Mouse (Mus musculus): ENCODE measurements at regions not wholly inside any gene's neighbourhood (a gene's known extent, or its start where the extent isn't known, plus 50 kb on each side); places are given as distances from the start of the nearest gene placed in this dataset.

- Histone ChIP-seq H3K4me1 (ENCODE audit: insufficient read depth, low read depth, low read length) (no peaks in the 10 kb centered on the region), H3K9me3 (replicated peaks) (no peaks in the 10 kb centered on the region), H3K4me3 (ENCODE audit: low read depth, low read length) (no peak overlapping the region), H3K36me3 (replicated peaks) (no peaks in the 10 kb centered on the region), H3K27me3 (ENCODE audit: insufficient read depth, low read length) (no peaks in the 10 kb centered on the region)
- TF ChIP-seq CTCF (IDR thresholded peaks at IDR 0.05; ENCODE audit: low read depth, low read length) (no peak), GATA2 (IDR thresholded peaks at IDR 0.05; ENCODE audit: borderline replicate concordance, low read depth, low read length) (no peak), POLR2AphosphoS5 (IDR thresholded peaks at IDR 0.05; ENCODE audit: insufficient replicate concordance, low read depth, low read length) (no peak), TAL1 (conservative IDR thresholded peaks at IDR 0.05; ENCODE audit: low read depth, low read length) (no peak), GATA1 (IDR thresholded peaks at IDR 0.05; ENCODE audit: borderline replicate concordance, low read length) (no peak)
- ATAC-seq (ENCODE audit: extremely low read depth, insufficient number of reproducible peaks, low FRiP score, poor library complexity, severe bottlenecking) (no peak), DNase-seq (ENCODE audit: low spot score) (no peak)
Measured at GRCm38 (mm10) chr10:38147421-38147820, 674.2 kb downstream of the Rfpl4b start.

GRCm38 (mm10) chr10:38139196-38139595 lies 682.4 kb downstream of the Rfpl4b start:
- H3K36me3 ChIP-seq (replicated peaks), result no peaks in the 10 kb centered on the region
- no peaks in the 10 kb centered on the region for H3K27me3 ChIP-seq (ENCODE audit: insufficient read depth, low read length)
- TF ChIP-seq CTCF (IDR thresholded peaks at IDR 0.05; ENCODE audit: low read depth, low read length), result no peak
- TF ChIP-seq GATA1 (IDR thresholded peaks at IDR 0.05; ENCODE audit: borderline replicate concordance, low read length), result no peak
- TF ChIP-seq GATA2 (IDR thresholded peaks at IDR 0.05; ENCODE audit: borderline replicate concordance, low read depth, low read length), result no peak
- no peak for TF ChIP-seq TAL1 (conservative IDR thresholded peaks at IDR 0.05; ENCODE audit: low read depth, low read length)
- no peak for TF ChIP-seq POLR2AphosphoS5 (IDR thresholded peaks at IDR 0.05; ENCODE audit: insufficient replicate concordance, low read depth, low read length)
- H3K9me3 ChIP-seq (replicated peaks), result no peaks in the 10 kb centered on the region
- no peak for ATAC-seq (ENCODE audit: extremely low read depth, insufficient number of reproducible peaks, low FRiP score, poor library complexity, severe bottlenecking)
- H3K4me3 ChIP-seq (ENCODE audit: low read depth, low read length), result no peak overlapping the region
- DNase-seq (ENCODE audit: low spot score), result no peak
- H3K4me1 ChIP-seq (ENCODE audit: insufficient read depth, low read depth, low read length), result no peaks in the 10 kb centered on the region

- no peak for TF ChIP-seq GATA1 (IDR thresholded peaks at IDR 0.05; ENCODE audit: borderline replicate concordance, low read length)
- no peak for TF ChIP-seq POLR2AphosphoS5 (IDR thresholded peaks at IDR 0.05; ENCODE audit: insufficient replicate concordance, low read depth, low read length)
- no peak for TF ChIP-seq TAL1 (conservative IDR thresholded peaks at IDR 0.05; ENCODE audit: low read depth, low read length)
- TF ChIP-seq CTCF (IDR thresholded peaks at IDR 0.05; ENCODE audit: low read depth, low read length), result no peak
- H3K27me3 ChIP-seq (ENCODE audit: insufficient read depth, low read length), result no peaks in the 10 kb centered on the region
- no peaks in the 10 kb centered on the region for H3K36me3 ChIP-seq (replicated peaks)
- H3K9me3 ChIP-seq (replicated peaks), result no peaks in the 10 kb centered on the region
- ATAC-seq (ENCODE audit: extremely low read depth, insufficient number of reproducible peaks, low FRiP score, poor library complexity, severe bottlenecking) (no peak), DNase-seq (ENCODE audit: low spot score) (no peak)
- H3K4me3 ChIP-seq (ENCODE audit: low read depth, low read length), result no peak overlapping the region
- no peaks in the 10 kb centered on the region for H3K4me1 ChIP-seq (ENCODE audit: insufficient read depth, low read depth, low read length)
Measured at GRCm38 (mm10) chr10:38121911-38122573, 699.5 kb downstream of the Rfpl4b start.

- TF ChIP-seq CTCF (IDR thresholded peaks at IDR 0.05; ENCODE audit: low read depth, low read length) (no peak), GATA2 (IDR thresholded peaks at IDR 0.05; ENCODE audit: borderline replicate concordance, low read depth, low read length) (no peak)
- no peaks in the 10 kb centered on the region for H3K27me3 ChIP-seq (ENCODE audit: insufficient read depth, low read length)
- ATAC-seq (ENCODE audit: extremely low read depth, insufficient number of reproducible peaks, low FRiP score, poor library complexity, severe bottlenecking) (no peak), DNase-seq (ENCODE audit: low spot score) (no peak)
- no peaks in the 10 kb centered on the region for H3K9me3 ChIP-seq (replicated peaks)
- no peaks in the 10 kb centered on the region for H3K4me1 ChIP-seq (ENCODE audit: insufficient read depth, low read depth, low read length)
- no peak overlapping the region for H3K4me3 ChIP-seq (ENCODE audit: low read depth, low read length)
- H3K36me3 ChIP-seq (replicated peaks), result no peaks in the 10 kb centered on the region
Measured at GRCm38 (mm10) chr10:38118601-38119000, 703.0 kb downstream of the Rfpl4b start.

GRCm38 (mm10) chr10:38116516-38116915 lies 705.1 kb downstream of the Rfpl4b start:
- Histone ChIP-seq H3K27me3 (ENCODE audit: insufficient read depth, low read length) (no peaks in the 10 kb centered on the region), H3K36me3 (replicated peaks) (no peaks in the 10 kb centered on the region), H3K4me1 (ENCODE audit: insufficient read depth, low read depth, low read length) (no peaks in the 10 kb centered on the region), H3K4me3 (ENCODE audit: low read depth, low read length) (no peak overlapping the region), H3K9me3 (replicated peaks) (no peaks in the 10 kb centered on the region)
- DNase-seq (ENCODE audit: low spot score) (no peak), ATAC-seq (ENCODE audit: extremely low read depth, insufficient number of reproducible peaks, low FRiP score, poor library complexity, severe bottlenecking) (no peak)
- TF ChIP-seq GATA1 (IDR thresholded peaks at IDR 0.05; ENCODE audit: borderline replicate concordance, low read length), result no peak
- TF ChIP-seq CTCF (IDR thresholded peaks at IDR 0.05; ENCODE audit: low read depth, low read length), result no peak
- TF ChIP-seq POLR2AphosphoS5 (IDR thresholded peaks at IDR 0.05; ENCODE audit: insufficient replicate concordance, low read depth, low read length), result no peak
- TF ChIP-seq TAL1 (conservative IDR thresholded peaks at IDR 0.05; ENCODE audit: low read depth, low read length), result no peak
- no peak for TF ChIP-seq GATA2 (IDR thresholded peaks at IDR 0.05; ENCODE audit: borderline replicate concordance, low read depth, low read length)

- H3K36me3 ChIP-seq (replicated peaks), result no peaks in the 10 kb centered on the region
- H3K4me1 ChIP-seq (ENCODE audit: insufficient read depth, low read depth, low read length), result no peaks in the 10 kb centered on the region
- DNase-seq (ENCODE audit: low spot score) (no peak), ATAC-seq (ENCODE audit: extremely low read depth, insufficient number of reproducible peaks, low FRiP score, poor library complexity, severe bottlenecking) (no peak)
- H3K9me3 ChIP-seq (replicated peaks), result no peaks in the 10 kb centered on the region
- no peaks in the 10 kb centered on the region for H3K27me3 ChIP-seq (ENCODE audit: insufficient read depth, low read length)
- TF ChIP-seq POLR2AphosphoS5 (IDR thresholded peaks at IDR 0.05; ENCODE audit: insufficient replicate concordance, low read depth, low read length) (no peak), GATA1 (IDR thresholded peaks at IDR 0.05; ENCODE audit: borderline replicate concordance, low read length) (no peak), TAL1 (conservative IDR thresholded peaks at IDR 0.05; ENCODE audit: low read depth, low read length) (no peak), CTCF (IDR thresholded peaks at IDR 0.05; ENCODE audit: low read depth, low read length) (no peak), GATA2 (IDR thresholded peaks at IDR 0.05; ENCODE audit: borderline replicate concordance, low read depth, low read length) (no peak)
- H3K4me3 ChIP-seq (ENCODE audit: low read depth, low read length), result no peak overlapping the region
Measured at GRCm38 (mm10) chr10:38114194-38114593, 707.4 kb downstream of the Rfpl4b start.

Measured in G1E (cell line).